Mouse (Mus musculus) limb, embryonic 14.5 days (tissue): Measurements from ENCODE around the gene C1qtnf3. TPM values are rescaled to one million over a fixed set of nuclear protein-coding genes. Genes with fewer than 3 reads are reported as not detected.

Source experiments
- ATAC-seq: fragments of 200-750 bp; cut with Nextera tagmentation; 2 replicates; pipeline ENCODE4 v1.8.0; 2017; ENCODE audit warnings: low read depth, moderate number of reproducible peaks, moderate TSS enrichment; ENCODE audit not compliant: low FRiP score
- DNase-seq: peaks from one replicate; pipeline ENCODE4 v3.0.0-alpha.2; 2015; ENCODE audit warnings: low spot score
- H3K27ac ChIP-seq: fragments of 300-500 bp; sonication (generic); replicated peaks from 2 replicates; pipeline ENCODE4 v1.5.1; 2014; ENCODE audit warnings: low read depth, mild to moderate bottlenecking, low read length, moderate library complexity, mixed read lengths
- H3K27me3 ChIP-seq: fragments of 300-500 bp; sonication (generic); 2 replicates; pipeline ENCODE4 v1.6.1; 2014; ENCODE audit warnings: low read length, mixed read lengths; ENCODE audit not compliant: control insufficient read depth, insufficient read depth
- H3K36me3 ChIP-seq: fragments of 300-500 bp; sonication (generic); 2 replicates; pipeline ENCODE4 v1.6.1; 2014; ENCODE audit warnings: mild to moderate bottlenecking, low read length, moderate library complexity, mixed read lengths; ENCODE audit not compliant: control insufficient read depth, insufficient read depth
- H3K4me1 ChIP-seq: fragments of 300-500 bp; sonication (generic); 2 replicates; pipeline ENCODE4 v1.6.1; 2014; ENCODE audit warnings: antibody characterized with exemption, low read length, mixed read lengths; ENCODE audit not compliant: control insufficient read depth, insufficient read depth
- H3K4me2 ChIP-seq: fragments of 300-500 bp; sonication (generic); replicated peaks from 2 replicates; pipeline ENCODE4 v1.6.1; 2014; ENCODE audit warnings: low read depth, mild to moderate bottlenecking, low read length, moderate library complexity; ENCODE audit not compliant: severe bottlenecking
- H3K4me3 ChIP-seq: fragments of 300-500 bp; sonication (generic); replicated peaks from 2 replicates; pipeline ENCODE4 v1.5.1; 2014; ENCODE audit warnings: low read length
- H3K9ac ChIP-seq: fragments of 300-500 bp; sonication (generic); 2 replicates; pipeline ENCODE4 v1.6.1; 2014; ENCODE audit warnings: mild to moderate bottlenecking, low read depth, low read length, moderate library complexity; ENCODE audit not compliant: severe bottlenecking
- H3K9me3 ChIP-seq: fragments of 300-500 bp; sonication (generic); 2 replicates; pipeline ENCODE4 v1.6.1; 2016; ENCODE audit warnings: low read length; ENCODE audit not compliant: control insufficient read depth
- POLR2A ChIP-seq: fragments of 200-500 bp; IDR thresholded peaks from 2 replicates; pipeline ENCODE4 v1.8.0; 2012; ENCODE audit warnings: inconsistent platforms, mild to moderate bottlenecking, moderate library complexity, borderline replicate concordance; ENCODE audit not compliant: insufficient read depth, insufficient read length; ENCODE audit errors: extremely low read depth
- WGBS: fragments of 180-500 bp; shearing (Covaris S2); extraction: QIAGEN DNeasy Blood & Tissue Kit; methylation state at CpG from one replicate; pipeline ENCODE4 v1.1.7; 2014; 5-methylcytosine and 5-hydroxymethylcytosine counted together
- polyA plus RNA-seq, 2 experiments: library from polyadenylated mRNA; depleted of rRNA in 1 of 2; stranded (reverse) in 1 of 2; unstranded in 1 of 2; fragments of >200 nt; fragmentation: Nextera tagmentation in 1 of 2; extraction: Ambion mirVana in 1 of 2; gene quantifications; 2 replicates each; pipeline versions ENCODE4 v1.2.1 to v1.2.3; 2012 to 2014

The C1qtnf3 gene
- polyA plus RNA-seq, 2 experiments, result 108 to 119 TPM

GRCm38 (mm10) chr15:10990411-10990810 is 38.3 kb downstream of the C1qtnf3 start:
- WGBS, result 50% methylated on average over 2 of the region's 2 CpGs
- Histone ChIP-seq H3K4me2 (no peak overlapping the region), H3K27me3 (no peaks in the 10 kb centered on the region), H3K4me1 (no peaks in the 10 kb centered on the region), H3K4me3 (no peak overlapping the region), H3K27ac (no peak overlapping the region), H3K9ac (no peak overlapping the region), H3K9me3 (no peaks in the 10 kb centered on the region), H3K36me3 (peaks cover 27% of the 10 kb centered on the region)
- no peak for DNase-seq
- no peak for TF ChIP-seq POLR2A
- no peak for ATAC-seq

GRCm38 (mm10) chr15:10991566-10991965 is 39.4 kb downstream of the C1qtnf3 start:
- H3K9me3 ChIP-seq, result no peaks in the 10 kb centered on the region
- TF ChIP-seq POLR2A, result no peak
- peaks cover 27% of the 10 kb centered on the region for H3K36me3 ChIP-seq
- H3K4me3 ChIP-seq, result no peak overlapping the region
- no peaks in the 10 kb centered on the region for H3K27me3 ChIP-seq
- no peak for DNase-seq
- no peak overlapping the region for H3K9ac ChIP-seq
- no peaks in the 10 kb centered on the region for H3K4me1 ChIP-seq
- 100% methylated on average over 1 of the region's 1 CpGs for WGBS
- no peak for ATAC-seq
- H3K27ac ChIP-seq, result no peak overlapping the region
- no peak overlapping the region for H3K4me2 ChIP-seq

GRCm38 (mm10) chr15:10999832-11000231 is 47.7 kb downstream of the C1qtnf3 start:
- H3K9ac ChIP-seq, result no peak overlapping the region
- no peak for ATAC-seq
- H3K4me3 ChIP-seq, result no peak overlapping the region
- WGBS, result 55% methylated on average over 5 of the region's 5 CpGs
- H3K27me3 ChIP-seq, result no peaks in the 10 kb centered on the region
- H3K9me3 ChIP-seq, result no peaks in the 10 kb centered on the region
- peaks cover 5% of the 10 kb centered on the region; the same call in 1 of the 2 replicates for H3K36me3 ChIP-seq
- H3K4me2 ChIP-seq, result no peak overlapping the region
- no peak for DNase-seq
- H3K4me1 ChIP-seq, result no peaks in the 10 kb centered on the region
- H3K27ac ChIP-seq, result no peak overlapping the region
- TF ChIP-seq POLR2A, result no peak

GRCm38 (mm10) chr15:11000421-11000820 is 48.3 kb downstream of the C1qtnf3 start, which contains the start of gene Slc45a2:
Slc45a2 (plus strand) TSS chr15:11000721.
- H3K4me3 ChIP-seq, result no peak within 1 kb of the TSS
- TF ChIP-seq POLR2A, result no peak
- no peak for ATAC-seq
- no peak within 1 kb of the TSS for H3K4me2 ChIP-seq
- no peak for DNase-seq
- no peaks in the 10 kb centered on the region for H3K36me3 ChIP-seq
- H3K27me3 ChIP-seq, result no peaks in the 10 kb centered on the region
- WGBS, result 64% methylated on average over 7 of the region's 7 CpGs
- no peaks in the 10 kb centered on the region for H3K9me3 ChIP-seq
- no peak within 1 kb of the TSS for H3K9ac ChIP-seq
- no peak within 1 kb of the TSS for H3K27ac ChIP-seq
- H3K4me1 ChIP-seq, result no peaks in the 10 kb centered on the region

GRCm38 (mm10) chr15:11003791-11004190 is 51.7 kb downstream of the C1qtnf3 start:
- DNase-seq, result no peak
- no peak overlapping the region for H3K4me2 ChIP-seq

GRCm38 (mm10) chr15:11004646-11005045 is 52.5 kb downstream of the C1qtnf3 start:
- H3K4me2 ChIP-seq, result no peak overlapping the region
- H3K27me3 ChIP-seq, result no peaks in the 10 kb centered on the region
- no peaks in the 10 kb centered on the region for H3K36me3 ChIP-seq
- no peaks in the 10 kb centered on the region for H3K4me1 ChIP-seq
- H3K9ac ChIP-seq, result no peak overlapping the region
- no peak for DNase-seq
- H3K27ac ChIP-seq, result no peak overlapping the region
- no peak overlapping the region for H3K4me3 ChIP-seq
- no peaks in the 10 kb centered on the region for H3K9me3 ChIP-seq
- no peak for ATAC-seq
- WGBS, result 70% methylated on average over 6 of the region's 6 CpGs
- no peak for TF ChIP-seq POLR2A

More at GRCm38 (mm10) chr15:11003791-11004190, 51.7 kb downstream of the C1qtnf3 start:
- Histone ChIP-seq H3K9ac (no peak overlapping the region), H3K9me3 (no peaks in the 10 kb centered on the region), H3K27me3 (no peaks in the 10 kb centered on the region), H3K4me1 (no peaks in the 10 kb centered on the region), H3K4me3 (no peak overlapping the region), H3K36me3 (no peaks in the 10 kb centered on the region), H3K27ac (no peak overlapping the region)
- 84% methylated on average over 4 of the region's 4 CpGs for WGBS
- ATAC-seq, result no peak
- no peak for TF ChIP-seq POLR2A
